Mouse (Mus musculus): ENCODE measurements at regions not wholly inside any gene's neighbourhood (a gene's known extent, or its start where the extent isn't known, plus 50 kb on each side); places are given as distances from the start of the nearest gene placed in this dataset.
"Not testable (repeated sequence)": the region's sequence is repeated elsewhere in the genome, so short reads cannot be mapped to it uniquely, and the experiment has no call there.

DNA sequence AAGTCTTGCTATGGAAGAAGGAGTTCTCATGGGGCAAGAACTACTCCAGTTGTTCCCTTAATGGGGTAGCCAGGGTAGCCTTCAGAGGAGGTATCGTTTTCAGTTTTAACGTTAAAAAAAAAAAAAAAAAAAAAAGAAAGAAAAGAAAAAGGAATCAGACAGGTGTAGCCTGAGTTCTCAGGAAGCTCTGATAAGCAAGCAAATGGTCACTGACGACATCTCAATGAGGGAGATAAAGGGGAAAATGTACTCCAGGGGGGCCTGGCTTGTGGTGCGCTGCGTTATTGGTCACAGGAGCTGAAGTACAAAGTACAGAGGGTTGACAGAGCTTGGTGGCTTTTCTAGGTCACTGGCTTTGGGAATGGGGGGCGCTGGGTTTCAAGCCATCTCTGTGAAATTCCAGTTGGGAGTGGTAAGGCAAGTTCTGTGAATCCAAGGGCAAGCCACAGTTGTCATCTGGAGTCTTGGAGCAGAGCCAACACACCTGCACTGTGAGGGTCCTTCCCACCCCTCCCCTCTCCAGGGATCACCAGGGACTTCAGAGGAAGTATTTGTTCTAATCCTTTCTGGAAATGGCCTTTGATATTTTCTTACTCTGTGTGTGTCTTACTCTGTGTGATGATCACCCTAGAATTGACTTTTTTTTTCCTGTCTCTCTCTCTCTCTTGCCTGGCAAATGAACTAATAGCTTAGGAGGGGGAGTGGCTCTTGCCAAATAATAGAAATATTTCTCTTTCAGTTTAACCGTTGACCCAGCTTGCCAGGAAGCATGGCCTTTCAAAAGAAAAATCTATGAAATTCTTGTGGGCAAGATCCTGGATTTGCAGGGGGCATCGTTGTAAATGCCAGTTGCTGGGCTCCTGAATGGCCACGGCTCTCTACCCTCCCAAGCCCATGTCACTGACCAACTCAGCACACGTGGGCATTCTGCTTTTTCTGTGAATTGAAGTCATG, 93.5 kb downstream of the Phlda1 start:
- ATAC-seq (no peak), DNase-seq (ENCODE audit: low spot score) (peak; percentile 19)
- H3K36me3 ChIP-seq (ENCODE audit: control insufficient read depth, insufficient read depth, low read length): no peaks in the 10 kb centered on the region
- H3K4me2 ChIP-seq (ENCODE audit: low read length): no peak overlapping the region
- H3K9ac ChIP-seq (ENCODE audit: low read length): no peak overlapping the region
- WGBS: 72% methylated on average over 10 of the region's 10 CpGs
- H3K4me3 ChIP-seq (ENCODE audit: low read depth, low read length): no peak overlapping the region
- H3K27me3 ChIP-seq (replicated peaks; ENCODE audit: control insufficient read depth, insufficient read depth, low read length): no peaks in the 10 kb centered on the region
- H3K27ac ChIP-seq (ENCODE audit: low read depth, low read length): 0 out of 2 replicates have a peak overlapping the region, but pooled peaks have one; percentile 2
- H3K4me1 ChIP-seq (ENCODE audit: control insufficient read depth, insufficient read depth, low read length): peaks cover 7% of the 10 kb centered on the region
- no peaks in the 10 kb centered on the region for H3K9me3 ChIP-seq (replicated peaks; ENCODE audit: control insufficient read depth, low read length)

DNA sequence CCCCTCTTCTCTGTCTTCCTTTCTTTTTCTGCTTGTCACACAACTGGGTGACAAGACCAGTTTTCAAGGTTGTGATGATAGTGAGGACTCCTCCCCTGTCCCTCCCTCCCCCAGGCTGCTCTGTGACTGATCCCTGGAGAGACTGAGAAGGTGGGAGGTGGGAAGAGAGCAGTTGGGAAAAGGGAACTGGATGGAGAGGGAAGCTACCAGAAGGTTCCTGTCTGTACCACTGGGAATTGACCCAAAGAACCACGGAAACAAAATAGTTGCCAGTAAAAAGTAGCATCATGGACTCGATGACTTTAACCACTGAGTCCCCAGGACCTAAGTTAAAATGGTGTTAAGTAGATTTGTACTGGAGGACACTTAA, 94.2 kb downstream of the Phlda1 start:
- no peaks in the 10 kb centered on the region for H3K27me3 ChIP-seq (replicated peaks; ENCODE audit: control insufficient read depth, insufficient read depth, low read length)
- no peak overlapping the region for H3K4me2 ChIP-seq (ENCODE audit: low read length)
- WGBS: 72% methylated on average over 2 of the region's 2 CpGs
- 0 out of 2 replicates have a peak overlapping the region, but pooled peaks have one; percentile 2 for H3K27ac ChIP-seq (ENCODE audit: low read depth, low read length)
- DNase-seq (ENCODE audit: low spot score): no peak
- no peaks in the 10 kb centered on the region for H3K9me3 ChIP-seq (replicated peaks; ENCODE audit: control insufficient read depth, low read length)
- no peak overlapping the region for H3K9ac ChIP-seq (ENCODE audit: low read length)
- ATAC-seq: peak; percentile 13; the same call in 1 of the 2 replicates
- peaks cover 7% of the 10 kb centered on the region for H3K4me1 ChIP-seq (ENCODE audit: control insufficient read depth, insufficient read depth, low read length)
- no peak overlapping the region for H3K4me3 ChIP-seq (ENCODE audit: low read depth, low read length)
- H3K36me3 ChIP-seq (ENCODE audit: control insufficient read depth, insufficient read depth, low read length): no peaks in the 10 kb centered on the region

DNA sequence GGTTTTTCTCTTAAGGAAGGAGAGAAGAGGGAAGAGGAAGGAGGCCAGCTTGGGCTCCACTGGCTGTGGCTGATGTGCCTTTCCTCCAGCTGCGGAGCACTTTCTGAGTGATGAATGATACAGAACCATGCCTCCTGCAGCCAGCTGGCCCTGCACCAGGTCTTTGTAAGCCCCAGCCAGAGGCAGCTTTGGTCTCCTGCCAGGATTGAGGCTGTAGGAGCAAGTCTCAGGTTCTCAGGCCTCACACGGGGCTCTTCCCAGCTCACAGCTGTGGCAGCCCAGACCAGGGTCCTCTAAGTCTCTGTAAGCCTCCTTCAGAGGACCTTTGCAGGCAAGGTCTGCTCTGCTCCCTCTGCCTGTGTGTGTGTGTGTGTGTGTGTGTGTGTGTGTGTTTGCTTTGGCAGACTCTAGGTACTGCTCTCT, 94.6 kb downstream of the Phlda1 start:
- Histone ChIP-seq H3K4me2 (ENCODE audit: low read length) (no peak overlapping the region), H3K4me1 (ENCODE audit: control insufficient read depth, insufficient read depth, low read length) (peaks cover 7% of the 10 kb centered on the region), H3K36me3 (ENCODE audit: control insufficient read depth, insufficient read depth, low read length) (no peaks in the 10 kb centered on the region), H3K9ac (ENCODE audit: low read length) (peak overlapping the region; percentile 13; the same call in 1 of the 2 replicates), H3K27me3 (replicated peaks; ENCODE audit: control insufficient read depth, insufficient read depth, low read length) (no peaks in the 10 kb centered on the region), H3K4me3 (ENCODE audit: low read depth, low read length) (no peak overlapping the region), H3K27ac (ENCODE audit: low read depth, low read length) (0 out of 2 replicates have a peak overlapping the region, but pooled peaks have one; percentile 2), H3K9me3 (replicated peaks; ENCODE audit: control insufficient read depth, low read length) (no peaks in the 10 kb centered on the region)
- DNase-seq (ENCODE audit: low spot score): peak; percentile 84
- 0% methylated on average over 2 of the region's 2 CpGs for WGBS
- peak; percentile 81 for ATAC-seq

- Histone ChIP-seq H3K4me1 (ENCODE audit: control insufficient read depth, insufficient read depth, low read length) (peaks cover 7% of the 10 kb centered on the region), H3K4me2 (ENCODE audit: low read length) (no peak overlapping the region), H3K27ac (ENCODE audit: low read depth, low read length) (no peak overlapping the region), H3K4me3 (ENCODE audit: low read depth, low read length) (no peak overlapping the region), H3K27me3 (replicated peaks; ENCODE audit: control insufficient read depth, insufficient read depth, low read length) (no peaks in the 10 kb centered on the region), H3K36me3 (ENCODE audit: control insufficient read depth, insufficient read depth, low read length) (no peaks in the 10 kb centered on the region), H3K9me3 (replicated peaks; ENCODE audit: control insufficient read depth, low read length) (no peaks in the 10 kb centered on the region), H3K9ac (ENCODE audit: low read length) (no peak overlapping the region)
- DNase-seq (ENCODE audit: low spot score): no peak
- ATAC-seq: no peak
- 91% methylated on average over 1 of the region's 1 CpGs for WGBS
Observed at GRCm38 (mm10) chr10:111603166-111603565, 97.1 kb downstream of the Phlda1 start.

GRCm38 (mm10) chr10:111607381-111607780, 101.3 kb downstream of the Phlda1 start:
- not testable (repeated sequence) for H3K9me3 ChIP-seq (replicated peaks; ENCODE audit: control insufficient read depth, low read length); H3K4me2 ChIP-seq (ENCODE audit: low read length); H3K27me3 ChIP-seq (replicated peaks; ENCODE audit: control insufficient read depth, insufficient read depth, low read length); H3K27ac ChIP-seq (ENCODE audit: low read depth, low read length); DNase-seq (ENCODE audit: low spot score); H3K9ac ChIP-seq (ENCODE audit: low read length); ATAC-seq; H3K4me3 ChIP-seq (ENCODE audit: low read depth, low read length); H3K36me3 ChIP-seq (ENCODE audit: control insufficient read depth, insufficient read depth, low read length); H3K4me1 ChIP-seq (ENCODE audit: control insufficient read depth, insufficient read depth, low read length)
- 75% methylated on average over 2 of the region's 2 CpGs for WGBS

GRCm38 (mm10) chr10:111608385-111609093, 102.5 kb downstream of the Phlda1 start:
- Histone ChIP-seq H3K27me3 (replicated peaks; ENCODE audit: control insufficient read depth, insufficient read depth, low read length) (no peaks in the 10 kb centered on the region), H3K4me3 (ENCODE audit: low read depth, low read length) (no peak overlapping the region), H3K4me1 (ENCODE audit: control insufficient read depth, insufficient read depth, low read length) (no peaks in the 10 kb centered on the region), H3K27ac (ENCODE audit: low read depth, low read length) (no peak overlapping the region), H3K9me3 (replicated peaks; ENCODE audit: control insufficient read depth, low read length) (no peaks in the 10 kb centered on the region), H3K9ac (ENCODE audit: low read length) (no peak overlapping the region), H3K36me3 (ENCODE audit: control insufficient read depth, insufficient read depth, low read length) (no peaks in the 10 kb centered on the region), H3K4me2 (ENCODE audit: low read length) (no peak overlapping the region)
- WGBS: 66% methylated on average over 9 of the region's 9 CpGs
- DNase-seq (ENCODE audit: low spot score): no peak
- ATAC-seq: no peak

DNA sequence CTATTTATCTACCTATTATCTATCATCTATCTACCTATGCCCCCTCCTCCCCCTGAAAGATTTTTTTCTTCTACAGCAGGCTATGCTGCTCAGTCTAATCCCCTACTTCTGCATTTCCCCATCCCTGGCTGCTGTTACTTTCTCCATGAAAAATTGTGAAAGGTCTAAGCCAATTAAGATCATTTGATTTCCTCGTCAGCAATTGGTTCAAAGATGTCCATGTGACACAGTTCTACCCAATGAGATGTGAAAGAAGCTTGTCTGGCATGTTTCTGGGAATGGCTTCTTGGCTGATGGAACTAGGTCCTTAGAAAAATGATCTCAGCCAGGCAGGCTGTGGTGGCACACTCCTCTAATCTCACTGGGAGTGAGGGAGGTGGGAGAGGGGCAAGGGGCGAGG, 103.8 kb downstream of the Phlda1 start:
- no peak overlapping the region for H3K4me3 ChIP-seq (ENCODE audit: low read depth, low read length)
- H3K36me3 ChIP-seq (ENCODE audit: control insufficient read depth, insufficient read depth, low read length): no peaks in the 10 kb centered on the region
- H3K9me3 ChIP-seq (replicated peaks; ENCODE audit: control insufficient read depth, low read length): no peaks in the 10 kb centered on the region
- H3K4me2 ChIP-seq (ENCODE audit: low read length): no peak overlapping the region
- no peak overlapping the region for H3K9ac ChIP-seq (ENCODE audit: low read length)
- ATAC-seq: no peak
- 89% methylated on average over 2 of the region's 2 CpGs for WGBS
- H3K4me1 ChIP-seq (ENCODE audit: control insufficient read depth, insufficient read depth, low read length): no peaks in the 10 kb centered on the region
- no peaks in the 10 kb centered on the region for H3K27me3 ChIP-seq (replicated peaks; ENCODE audit: control insufficient read depth, insufficient read depth, low read length)
- H3K27ac ChIP-seq (ENCODE audit: low read depth, low read length): no peak overlapping the region
- DNase-seq (ENCODE audit: low spot score): no peak

DNA sequence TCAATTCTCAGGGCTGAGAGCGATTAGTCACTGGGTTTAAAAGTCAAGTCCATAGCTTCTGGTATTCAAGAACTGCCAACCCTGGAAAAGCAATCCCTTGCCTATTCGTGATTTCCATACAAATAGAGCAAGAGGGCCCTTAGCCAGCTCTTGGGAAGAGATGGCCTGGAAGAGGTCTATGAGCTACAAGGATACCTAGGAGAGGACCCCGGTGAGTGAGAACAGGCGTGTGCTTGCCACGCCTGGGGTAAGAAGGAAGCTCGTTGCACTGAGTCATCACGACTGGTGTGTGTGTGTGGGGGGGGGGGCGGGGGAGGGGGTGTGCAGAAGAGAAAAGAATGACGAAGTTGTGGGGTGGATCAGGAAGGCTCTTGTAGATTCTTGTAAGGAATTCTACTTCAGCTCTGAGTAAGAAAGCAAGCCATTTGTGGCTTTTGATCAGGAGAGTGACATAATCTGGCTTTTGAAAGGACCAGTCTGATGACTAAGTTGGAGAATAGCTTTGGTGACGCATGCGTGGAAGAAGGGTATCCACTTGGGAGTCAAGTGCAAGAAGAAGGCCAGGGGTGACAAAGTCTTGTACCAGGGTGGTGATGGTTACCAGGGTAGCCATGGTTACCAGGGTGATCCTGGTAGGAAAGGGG, 113.7 kb downstream of the Phlda1 start:
- WGBS: 74% methylated on average over 10 of the region's 11 CpGs
- Histone ChIP-seq H3K9me3 (replicated peaks; ENCODE audit: control insufficient read depth, low read length) (no peaks in the 10 kb centered on the region), H3K36me3 (ENCODE audit: control insufficient read depth, insufficient read depth, low read length) (no peaks in the 10 kb centered on the region), H3K27me3 (replicated peaks; ENCODE audit: control insufficient read depth, insufficient read depth, low read length) (0 out of 2 replicates have a peak, but pooled peaks cover 4% of the 10 kb centered on the region), H3K4me2 (ENCODE audit: low read length) (no peak overlapping the region), H3K4me1 (ENCODE audit: control insufficient read depth, insufficient read depth, low read length) (no peaks in the 10 kb centered on the region), H3K9ac (ENCODE audit: low read length) (no peak overlapping the region), H3K4me3 (ENCODE audit: low read depth, low read length) (no peak overlapping the region), H3K27ac (ENCODE audit: low read depth, low read length) (no peak overlapping the region)
- DNase-seq (ENCODE audit: low spot score) (no peak), ATAC-seq (no peak)

Data from forebrain, embryonic 14.5 days (tissue).